Mouse (Mus musculus) liver, embryonic 12.5 days (tissue): ENCODE measurements at regions not wholly inside any gene's neighbourhood (a gene's known extent, or its start where the extent isn't known, plus 50 kb on each side); places are given as distances from the start of the nearest gene placed in this dataset.
A peak's percentile ranks its signal among the peaks of the same experiment; 100 is the strongest.

Source experiments
- ATAC-seq: fragments of 200-750 bp; cut with Nextera tagmentation; 2 replicates; pipeline ENCODE4 v1.8.0; 2017; ENCODE audit warnings: moderate number of reproducible peaks, mild to moderate bottlenecking, moderate library complexity
- H3K27ac ChIP-seq: fragments of 300-500 bp; sonication (generic); 2 replicates; pipeline ENCODE4 v1.5.1; 2016; ENCODE audit warnings: mild to moderate bottlenecking
- H3K27me3 ChIP-seq: fragments of 300-500 bp; sonication (generic); replicated peaks from 2 replicates; pipeline ENCODE4 v1.6.1; 2016; ENCODE audit warnings: mild to moderate bottlenecking, moderate library complexity
- H3K36me3 ChIP-seq: fragments of 300-500 bp; sonication (generic); 2 replicates; pipeline ENCODE4 v1.6.1; 2016; ENCODE audit warnings: mild to moderate bottlenecking, moderate library complexity
- H3K4me1 ChIP-seq: fragments of 300-500 bp; sonication (generic); 2 replicates; pipeline ENCODE4 v1.6.1; 2016
- H3K4me2 ChIP-seq: fragments of 300-500 bp; sonication (generic); 2 replicates; pipeline ENCODE4 v1.6.1; 2016; ENCODE audit warnings: mild to moderate bottlenecking, moderate library complexity
- H3K4me3 ChIP-seq: fragments of 300-500 bp; sonication (generic); 2 replicates; pipeline ENCODE4 v1.5.1; 2016; ENCODE audit warnings: mild to moderate bottlenecking, moderate library complexity
- H3K9ac ChIP-seq: fragments of 300-500 bp; sonication (generic); 2 replicates; pipeline ENCODE4 v1.6.1; 2016; ENCODE audit warnings: mild to moderate bottlenecking, moderate library complexity
- H3K9me3 ChIP-seq: fragments of 300-500 bp; sonication (generic); replicated peaks from 2 replicates; pipeline ENCODE4 v1.6.1; 2016; ENCODE audit warnings: mild to moderate bottlenecking, moderate library complexity
- WGBS: fragments of 180-500 bp; shearing (Covaris S2); methylation state at CpG from one replicate; pipeline ENCODE4 v1.1.7; 2016; ENCODE audit not compliant: insufficient replicate concordance; 5-methylcytosine and 5-hydroxymethylcytosine counted together

GRCm38 (mm10) chr11:89192815-89193214 lies 109.3 kb downstream of the Nog start:
- Histone ChIP-seq H3K4me2 (no peak overlapping the region), H3K4me1 (no peaks in the 10 kb centered on the region), H3K27me3 (0 out of 2 replicates have a peak, but pooled peaks cover 7% of the 10 kb centered on the region), H3K4me3 (no peak overlapping the region), H3K9ac (no peak overlapping the region), H3K9me3 (no peaks in the 10 kb centered on the region; the same call in 1 of the 2 replicates), H3K27ac (no peak overlapping the region; the same call in 1 of the 2 replicates), H3K36me3 (no peaks in the 10 kb centered on the region)
- no peak for ATAC-seq
- 55% methylated on average over 3 of the region's 3 CpGs for WGBS

DNA sequence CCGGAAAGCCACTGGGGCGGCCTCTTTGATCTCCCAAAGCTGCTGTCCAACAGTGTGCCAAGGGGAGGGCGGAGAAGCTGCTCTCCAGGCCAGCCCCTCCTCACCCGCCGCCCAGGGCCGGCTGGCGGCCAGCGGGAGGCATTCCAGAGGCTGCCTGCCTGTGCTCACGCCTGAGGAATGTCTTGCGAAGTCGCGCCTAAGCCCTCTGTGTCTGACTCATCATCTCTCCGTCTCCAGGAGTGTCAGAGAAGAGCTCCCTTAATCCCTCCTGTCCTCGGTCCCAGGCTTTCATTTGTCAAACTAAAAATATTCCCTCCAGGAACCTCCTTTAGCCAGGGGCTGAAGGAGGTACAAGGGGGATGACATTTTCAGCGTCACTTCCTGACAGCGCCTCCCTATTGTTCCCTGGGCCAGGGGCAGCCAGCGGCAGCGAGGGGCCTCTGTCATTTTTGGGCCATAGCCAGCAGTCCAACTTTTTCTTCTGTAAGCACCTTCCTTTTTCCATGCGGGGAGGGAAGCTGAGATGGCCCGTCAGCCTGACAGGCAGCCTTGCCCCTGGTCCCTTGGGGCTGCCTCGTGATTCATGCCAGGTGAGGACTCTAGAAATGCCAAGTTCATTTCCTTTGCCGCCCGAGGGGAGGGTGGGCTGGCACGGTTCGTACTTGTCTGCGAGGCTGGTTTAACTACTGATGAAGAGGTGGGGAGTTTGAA lies 113.4 kb downstream of the Gm525 start:
- 11% methylated on average over 26 of the region's 26 CpGs for WGBS
- Histone ChIP-seq H3K27ac (no peak overlapping the region), H3K4me1 (no peaks in the 10 kb centered on the region)

GRCm38 (mm10) chr11:89185862-89186261 lies 112.2 kb downstream of the Gm525 start:
- Histone ChIP-seq H3K9me3 (no peaks in the 10 kb centered on the region), H3K27me3 (peaks cover 28% of the 10 kb centered on the region), H3K4me3 (no peak overlapping the region), H3K4me1 (no peaks in the 10 kb centered on the region), H3K36me3 (no peaks in the 10 kb centered on the region), H3K4me2 (no peak overlapping the region), H3K9ac (no peak overlapping the region), H3K27ac (no peak overlapping the region)
- WGBS, result 73% methylated on average over 6 of the region's 6 CpGs
- no peak for ATAC-seq

More for the DNA sequence above, 113.4 kb downstream of the Gm525 start:
- Histone ChIP-seq H3K4me3 (no peak overlapping the region), H3K9ac (no peak overlapping the region), H3K9me3 (no peaks in the 10 kb centered on the region), H3K36me3 (no peaks in the 10 kb centered on the region), H3K4me2 (peak overlapping the region; percentile 18), H3K27me3 (peaks cover 28% of the 10 kb centered on the region)
- no peak for ATAC-seq

DNA sequence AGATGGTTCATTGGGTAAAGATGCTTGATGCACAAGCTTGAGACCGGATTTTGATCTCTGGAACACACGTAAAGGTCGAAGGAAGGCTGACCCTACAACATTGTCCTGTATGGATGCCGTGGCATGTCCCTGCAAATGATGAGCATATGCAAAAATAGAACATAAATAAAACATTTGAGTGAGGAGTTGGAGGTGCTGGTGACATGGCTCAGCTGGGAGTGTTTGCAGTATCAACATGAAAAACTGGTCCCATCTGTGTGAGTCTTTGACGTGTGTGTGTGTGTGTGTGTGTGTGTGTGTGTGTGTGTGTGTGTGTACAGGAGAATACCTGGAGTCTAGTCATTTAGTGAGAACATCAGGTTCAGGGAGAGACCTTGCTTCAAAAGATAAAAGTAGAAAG lies 107.8 kb downstream of the Gm525 start:
- Histone ChIP-seq H3K27me3 (peaks cover 7% of the 10 kb centered on the region), H3K36me3 (no peaks in the 10 kb centered on the region), H3K4me2 (no peak overlapping the region), H3K4me1 (no peaks in the 10 kb centered on the region), H3K4me3 (no peak overlapping the region), H3K27ac (no peak overlapping the region), H3K9ac (no peak overlapping the region), H3K9me3 (no peaks in the 10 kb centered on the region)
- 57% methylated on average over 5 of the region's 5 CpGs for WGBS
- no peak for ATAC-seq

DNA sequence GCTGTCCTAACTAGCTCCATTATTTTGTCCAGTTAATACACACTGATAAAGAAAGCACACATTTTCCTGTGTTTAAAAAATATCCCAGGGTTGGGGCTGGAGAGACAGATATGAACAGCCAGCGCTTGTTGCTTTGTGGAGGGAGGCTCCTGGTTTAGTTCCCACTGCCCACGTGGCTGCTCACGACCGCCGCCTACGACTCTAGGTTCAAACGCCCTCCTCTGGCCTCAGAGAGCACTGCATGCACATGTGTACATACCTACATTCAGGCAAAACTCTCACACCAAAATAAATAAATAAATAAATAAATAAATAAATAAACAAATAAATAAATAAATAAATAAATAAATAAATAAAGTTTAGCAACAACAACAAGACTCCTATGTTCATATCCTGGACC lies 104.8 kb downstream of the Gm525 start:
- Histone ChIP-seq H3K4me3 (no peak overlapping the region), H3K27me3 (no peaks in the 10 kb centered on the region), H3K4me1 (no peaks in the 10 kb centered on the region), H3K36me3 (no peaks in the 10 kb centered on the region), H3K9ac (no peak overlapping the region), H3K27ac (no peak overlapping the region), H3K4me2 (no peak overlapping the region), H3K9me3 (no peaks in the 10 kb centered on the region)
- no peak for ATAC-seq
- 77% methylated on average over 7 of the region's 7 CpGs for WGBS

DNA sequence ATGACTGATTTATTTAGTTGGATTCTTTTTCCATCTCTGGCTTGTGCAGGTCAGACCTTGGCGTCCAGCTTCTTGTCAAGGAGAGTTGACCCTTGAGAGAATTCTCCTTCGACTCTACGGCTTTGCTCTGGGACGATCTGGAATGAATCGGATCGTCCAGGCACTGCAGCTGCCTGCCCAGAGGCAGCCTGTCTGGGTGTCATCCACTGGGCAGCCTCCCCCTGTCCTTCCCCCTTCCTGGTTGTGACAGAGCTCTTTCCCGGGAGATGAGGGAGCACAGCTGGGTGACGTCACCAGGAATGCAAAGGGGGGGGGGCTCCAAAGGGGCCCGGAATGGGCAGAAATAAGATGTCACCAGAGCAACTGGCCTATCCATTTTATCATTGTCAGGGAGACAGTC lies 101.9 kb downstream of the Gm525 start:
- Histone ChIP-seq H3K4me3 (no peak overlapping the region), H3K4me2 (no peak overlapping the region), H3K36me3 (no peaks in the 10 kb centered on the region), H3K27me3 (no peaks in the 10 kb centered on the region), H3K9me3 (no peaks in the 10 kb centered on the region), H3K4me1 (no peaks in the 10 kb centered on the region), H3K9ac (no peak overlapping the region), H3K27ac (no peak overlapping the region)
- WGBS, result 19% methylated on average over 9 of the region's 9 CpGs
- no peak for ATAC-seq

- Histone ChIP-seq H3K9me3 (no peaks in the 10 kb centered on the region), H3K36me3 (no peaks in the 10 kb centered on the region), H3K4me1 (no peaks in the 10 kb centered on the region), H3K9ac (no peak overlapping the region), H3K4me3 (no peak overlapping the region), H3K27me3 (no peaks in the 10 kb centered on the region), H3K27ac (no peak overlapping the region), H3K4me2 (no peak overlapping the region)
- 18% methylated on average over 6 of the region's 6 CpGs for WGBS
- ATAC-seq, result no peak
Observed at GRCm38 (mm10) chr11:89174967-89175366, 101.3 kb downstream of the Gm525 start.

DNA sequence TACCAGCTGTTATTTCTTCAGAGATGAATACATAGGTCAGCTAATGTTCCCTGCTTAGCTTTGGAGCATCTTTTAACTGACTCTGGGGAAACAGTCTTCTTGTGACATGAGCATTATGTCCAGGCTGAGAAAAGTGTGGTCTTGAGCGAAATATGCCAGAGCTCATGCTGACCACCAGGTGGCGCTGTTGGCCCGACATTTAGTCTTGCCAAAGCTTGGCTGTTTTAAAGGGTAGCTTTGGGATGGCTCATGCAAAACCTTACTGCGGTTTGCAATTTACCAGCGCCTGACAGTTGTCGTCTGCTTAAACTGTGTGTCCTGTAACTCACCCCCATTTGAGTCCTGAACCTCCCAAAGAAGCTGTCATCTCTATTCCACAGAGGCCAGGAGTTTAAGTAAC lies 91.6 kb downstream of the Gm525 start:
- peaks cover 16% of the 10 kb centered on the region for H3K27me3 ChIP-seq
- H3K9me3 ChIP-seq, result no peaks in the 10 kb centered on the region
- H3K4me2 ChIP-seq, result no peak overlapping the region
- H3K4me1 ChIP-seq, result no peaks in the 10 kb centered on the region
- no peaks in the 10 kb centered on the region for H3K36me3 ChIP-seq
- no peak overlapping the region for H3K4me3 ChIP-seq
- no peak for ATAC-seq
- H3K27ac ChIP-seq, result no peak overlapping the region
- WGBS, result 10% methylated on average over 6 of the region's 6 CpGs
- no peak overlapping the region for H3K9ac ChIP-seq

GRCm38 (mm10) chr11:89153466-89154406 lies 80.1 kb downstream of the Gm525 start:
- Histone ChIP-seq H3K27me3 (no peaks in the 10 kb centered on the region), H3K27ac (no peak overlapping the region), H3K36me3 (no peaks in the 10 kb centered on the region), H3K4me2 (no peak overlapping the region), H3K9ac (no peak overlapping the region), H3K9me3 (no peaks in the 10 kb centered on the region), H3K4me1 (no peaks in the 10 kb centered on the region), H3K4me3 (no peak overlapping the region)
- WGBS, result 58% methylated on average over 13 of the region's 13 CpGs
- no peak for ATAC-seq

DNA sequence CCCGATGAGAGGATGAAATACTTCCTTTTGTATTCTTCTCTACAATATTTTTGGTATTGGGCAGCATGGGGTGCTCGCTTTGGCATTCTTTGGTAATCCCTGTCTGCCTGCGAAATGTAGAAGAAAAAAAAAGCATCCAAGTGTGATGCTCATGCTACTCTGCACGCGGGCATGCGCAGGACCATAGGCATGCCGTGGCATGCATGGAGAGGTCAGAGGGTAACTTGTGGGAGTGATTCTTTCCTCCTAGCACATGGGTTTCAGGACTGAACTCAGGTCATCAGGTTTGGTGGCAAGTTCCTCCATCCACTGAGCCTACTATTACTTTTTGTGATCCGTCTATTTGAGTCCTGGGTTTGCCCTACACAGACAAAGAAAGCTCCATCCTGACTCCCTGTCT lies 74.3 kb downstream of the Gm525 start:
- H3K9ac ChIP-seq, result no peak overlapping the region
- 0 out of 2 replicates have a peak, but pooled peaks cover 3% of the 10 kb centered on the region for H3K27me3 ChIP-seq
- H3K9me3 ChIP-seq, result no peaks in the 10 kb centered on the region
- no peak overlapping the region for H3K4me2 ChIP-seq
- H3K36me3 ChIP-seq, result no peaks in the 10 kb centered on the region
- whole genome bisulfite sequencing, result 81% methylated on average over 8 of the region's 8 CpGs
- H3K4me3 ChIP-seq, result no peak overlapping the region
- 0 out of 2 replicates have a peak, but pooled peaks cover 3% of the 10 kb centered on the region for H3K4me1 ChIP-seq
- ATAC-seq, result no peak
- H3K27ac ChIP-seq, result no peak overlapping the region

GRCm38 (mm10) chr11:89145281-89145945 lies 71.8 kb downstream of the Gm525 start:
- H3K4me2 ChIP-seq, result no peak overlapping the region
- H3K36me3 ChIP-seq, result no peaks in the 10 kb centered on the region
- WGBS, result 55% methylated on average over 19 of the region's 19 CpGs
- no peak overlapping the region for H3K9ac ChIP-seq
- ATAC-seq, result no peak
- no peak overlapping the region for H3K27ac ChIP-seq
- 0 out of 2 replicates have a peak, but pooled peaks cover 3% of the 10 kb centered on the region for H3K4me1 ChIP-seq
- H3K9me3 ChIP-seq, result no peaks in the 10 kb centered on the region
- 0 out of 2 replicates have a peak, but pooled peaks cover 3% of the 10 kb centered on the region for H3K27me3 ChIP-seq
- no peak overlapping the region for H3K4me3 ChIP-seq
